Mouse (Mus musculus): ENCODE measurements at regions not wholly inside any gene's neighbourhood (a gene's known extent, or its start where the extent isn't known, plus 50 kb on each side); places are given as distances from the start of the nearest gene placed in this dataset.

- no peak for TF ChIP-seq CTCF (IDR thresholded peaks at IDR 0.05; ENCODE audit: low read depth, low read length)
- TF ChIP-seq POLR2A (IDR thresholded peaks at IDR 0.05; ENCODE audit: borderline replicate concordance, low read depth, low read length): no peak
Observed at GRCm38 (mm10) chr1:108024705-108025104, 434.9 kb downstream of the Serpinb8 start.

Measured in bone marrow macrophage, adult 2 months (primary cell).